Mouse (Mus musculus): ENCODE data around the gene Lypla2. TPM values are rescaled to one million over a fixed set of nuclear protein-coding genes. Genes with fewer than 3 reads are reported as not detected.
A peak's percentile ranks its signal among the peaks of the same experiment; 100 is the strongest.

Gene Lypla2
- total RNA-seq, 2 experiments from 2014 or later, result 25.3 to 30.7 TPM

- DNase-seq, result no peak
Measured at GRCm38 (mm10) chr4:135972911-135973811, 735 bp upstream of the Lypla2 start.

GRCm38 (mm10) chr4:135971805-135972555 is 446 bp downstream of the Lypla2 start:
- DNase-seq, result no peak

- DNase-seq, result no peak
Measured at GRCm38 (mm10) chr4:135970585-135970984, 1.8 kb downstream of the Lypla2 start.

- DNase-seq, result no peak
Measured at GRCm38 (mm10) chr4:135969070-135969750, 3.2 kb downstream of the Lypla2 start.

- no peak for DNase-seq
Measured at GRCm38 (mm10) chr4:135968271-135968869, 4.1 kb downstream of the Lypla2 start.

GRCm38 (mm10) chr4:135967086-135967760 is 5.2 kb downstream of the Lypla2 start:
- DNase-seq, result no peak

GRCm38 (mm10) chr4:135966283-135966682 is 6.1 kb downstream of the Lypla2 start:
- DNase-seq, result no peak

- no peak for DNase-seq
Measured at GRCm38 (mm10) chr4:135965113-135965512, 7.3 kb downstream of the Lypla2 start.

- peak; percentile 58 for DNase-seq
Measured at GRCm38 (mm10) chr4:135964426-135964825, 8.0 kb downstream of the Lypla2 start.

- peak; percentile 95 for DNase-seq
Measured at GRCm38 (mm10) chr4:135963457-135964193, 8.8 kb downstream of the Lypla2 start, which contains the start of gene Gale. TSS of gene Gale (plus strand) at chr4:135963727.

- no peak for DNase-seq
Measured at GRCm38 (mm10) chr4:135962946-135963345, 9.5 kb downstream of the Lypla2 start.

- no peak for DNase-seq
Measured at GRCm38 (mm10) chr4:135962198-135962597, 10.2 kb downstream of the Lypla2 start.

GRCm38 (mm10) chr4:135961709-135962108 is 10.7 kb downstream of the Lypla2 start:
- DNase-seq, result no peak

GRCm38 (mm10) chr4:135960717-135961116 is 11.7 kb downstream of the Lypla2 start:
- no peak for DNase-seq

- no peak for DNase-seq
Measured at GRCm38 (mm10) chr4:135958354-135958753, 14.1 kb downstream of the Lypla2 start.

GRCm38 (mm10) chr4:135955886-135956285 is 16.5 kb downstream of the Lypla2 start:
- DNase-seq, result no peak

- no peak for DNase-seq
Measured at GRCm38 (mm10) chr4:135954241-135954640, 18.2 kb downstream of the Lypla2 start.

GRCm38 (mm10) chr4:135953179-135953578 is 19.2 kb downstream of the Lypla2 start:
- DNase-seq, result no peak

- DNase-seq, result no peak
Measured at GRCm38 (mm10) chr4:135951505-135951904, 20.9 kb downstream of the Lypla2 start.

GRCm38 (mm10) chr4:135950365-135950764 is 22.1 kb downstream of the Lypla2 start:
- DNase-seq, result no peak

GRCm38 (mm10) chr4:135949911-135950310 is 22.5 kb downstream of the Lypla2 start:
- DNase-seq, result no peak
